Mouse (Mus musculus) 416B (cell line): Measurements from ENCODE around the gene Tsr3.

Experiments
- DNase-seq: peaks from one replicate; pipeline ENCODE4 v3.0.0; 2011; ENCODE audit warnings: low read depth

Tsr3 gene

GRCm38 (mm10) chr17:25244239-25244638 lies 4.3 kb downstream of the Tsr3 start:
- DNase-seq: no peak

- DNase-seq: peak; percentile 83
Measured at GRCm38 (mm10) chr17:25248033-25248750, 8.2 kb downstream of the Tsr3 start.

GRCm38 (mm10) chr17:25250181-25250835 lies 10.3 kb downstream of the Tsr3 start:
- no peak for DNase-seq

- DNase-seq: no peak
Measured at GRCm38 (mm10) chr17:25252643-25253042, 12.7 kb downstream of the Tsr3 start.

- no peak for DNase-seq
Measured at GRCm38 (mm10) chr17:25253760-25254159, 13.8 kb downstream of the Tsr3 start.

GRCm38 (mm10) chr17:25255110-25255509 lies 15.1 kb downstream of the Tsr3 start:
- DNase-seq: no peak

GRCm38 (mm10) chr17:25256140-25256754 lies 16.3 kb downstream of the Tsr3 start, which contains the start of gene Baiap3:
Gene Baiap3, minus strand, starts transcription at chr17:25256364.
- no peak for DNase-seq

GRCm38 (mm10) chr17:25257804-25258261 lies 17.9 kb downstream of the Tsr3 start:
- DNase-seq: peak; percentile 67

GRCm38 (mm10) chr17:25264453-25264852 lies 24.5 kb downstream of the Tsr3 start:
- peak; percentile 37 for DNase-seq

- DNase-seq: peak; percentile 38
Measured at GRCm38 (mm10) chr17:25270795-25271335, 30.9 kb downstream of the Tsr3 start.

- peak; percentile 56 for DNase-seq
Measured at GRCm38 (mm10) chr17:25272326-25272725, 32.4 kb downstream of the Tsr3 start.

GRCm38 (mm10) chr17:25272951-25273705 lies 33.2 kb downstream of the Tsr3 start:
- DNase-seq: peak; percentile 97

- peak; percentile 99 for DNase-seq
Measured at GRCm38 (mm10) chr17:25273706-25274501, 33.9 kb downstream of the Tsr3 start.

GRCm38 (mm10) chr17:25274571-25275346 lies 34.8 kb downstream of the Tsr3 start, which contains the start of gene Ube2i:
Gene Ube2i, minus strand, starts transcription at chr17:25274622.
- no peak for DNase-seq

- DNase-seq: no peak
Measured at GRCm38 (mm10) chr17:25275833-25276232, 35.9 kb downstream of the Tsr3 start.

- peak; percentile 96 for DNase-seq
Measured at GRCm38 (mm10) chr17:25282133-25282532, 42.2 kb downstream of the Tsr3 start.

GRCm38 (mm10) chr17:25285033-25285432 lies 45.1 kb downstream of the Tsr3 start:
- DNase-seq: peak; percentile 86

- peak; percentile 77 for DNase-seq
Measured at GRCm38 (mm10) chr17:25288842-25289241, 48.9 kb downstream of the Tsr3 start.

GRCm38 (mm10) chr17:25290411-25290810 lies 50.4 kb downstream of the Tsr3 start:
- no peak for DNase-seq
